Mouse (Mus musculus): ENCODE results near the gene Ctc1. TPM values are rescaled to one million over a fixed set of nuclear protein-coding genes. Genes with fewer than 3 reads are reported as not detected.
"Not testable (repeated sequence)": the region's sequence is repeated elsewhere in the genome, so short reads cannot be mapped to it uniquely, and the experiment has no call there.

Ctc1 gene
- polyA plus RNA-seq, 3 experiments from 2014 or later = 9.7 to 16.4 (median 9.8) TPM

GRCm38 (mm10) chr11:69008182-69009121 is 7.3 kb upstream of the Ctc1 start, which contains the start of gene Pfas:
Gene Pfas, minus strand, starts transcription at chr11:69008460.
- ATAC-seq = peak; percentile 72

GRCm38 (mm10) chr11:69009508-69009907 is 6.2 kb upstream of the Ctc1 start:
- no peak for ATAC-seq

GRCm38 (mm10) chr11:69010400-69011323 is 5.0 kb upstream of the Ctc1 start:
- ATAC-seq = no peak

GRCm38 (mm10) chr11:69011445-69011844 is 4.3 kb upstream of the Ctc1 start:
- not testable (repeated sequence) for ATAC-seq

DNA sequence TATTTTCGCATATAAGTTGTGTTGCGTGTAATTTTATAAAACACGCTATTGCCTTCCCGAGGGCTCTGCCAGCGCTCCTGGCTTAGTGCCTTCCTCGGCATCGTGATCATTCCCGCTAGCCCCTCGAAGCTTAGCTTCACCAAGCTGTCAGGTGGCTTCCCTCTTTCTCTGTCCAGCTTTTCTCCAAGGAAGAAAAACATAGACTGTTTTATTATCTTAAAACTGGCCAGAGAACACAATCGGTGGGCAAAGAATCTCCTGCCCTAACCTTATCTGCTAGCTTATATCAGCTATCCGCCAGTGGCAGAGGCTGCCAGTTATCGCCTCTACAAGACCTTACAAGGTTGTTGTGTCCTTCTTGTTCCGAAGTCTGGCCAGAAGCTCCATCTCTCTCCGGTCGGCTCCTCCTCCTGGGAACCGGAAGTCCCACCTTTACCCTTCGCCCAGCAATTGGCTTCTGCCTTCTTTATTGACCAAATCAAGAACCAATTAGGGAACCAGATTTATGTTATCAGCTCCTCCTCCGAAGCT is 3.6 kb upstream of the Ctc1 start:
- ATAC-seq = peak; percentile 69

DNA sequence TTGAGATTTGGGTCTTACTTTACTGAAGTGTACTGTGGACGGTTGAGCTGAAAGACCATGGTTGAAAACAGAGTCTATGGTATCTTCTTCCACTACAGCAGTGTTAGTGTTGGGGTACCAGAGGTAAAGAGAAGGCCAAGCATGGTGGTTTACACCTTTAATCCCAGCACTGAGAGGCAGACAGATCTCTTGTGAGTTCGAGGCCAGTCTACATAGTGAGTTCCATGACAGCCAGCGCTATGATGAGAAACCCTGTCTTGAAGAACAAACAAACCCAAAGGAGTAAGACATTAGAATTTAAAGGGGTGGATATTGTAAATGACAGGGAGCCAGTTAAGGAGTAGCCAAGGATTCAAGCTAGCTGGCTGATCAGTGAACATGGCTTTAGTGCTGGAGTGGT is 1.0 kb downstream of the Ctc1 start:
- no peak for ATAC-seq

DNA sequence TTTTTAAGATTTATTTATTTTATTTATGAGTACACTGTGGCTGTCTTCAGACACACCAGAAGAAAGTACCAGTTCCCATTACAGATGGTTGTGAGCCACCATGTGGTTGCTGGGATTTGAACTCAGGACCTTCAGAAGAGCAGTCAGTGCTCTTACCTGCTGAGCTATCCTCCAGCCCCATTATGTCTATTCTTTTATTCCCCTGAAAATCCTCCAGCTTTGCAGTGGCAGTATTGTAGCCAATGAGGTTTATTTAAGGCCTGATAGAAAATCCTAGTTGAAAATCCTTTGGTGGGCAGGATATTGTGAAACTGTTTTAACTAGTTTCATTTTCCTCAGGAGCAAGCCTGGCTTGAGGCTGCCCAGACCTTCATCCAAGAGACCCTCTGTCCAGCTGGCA is 5.0 kb downstream of the Ctc1 start:
- ATAC-seq = no peak

GRCm38 (mm10) chr11:69026562-69026961 is 10.9 kb downstream of the Ctc1 start:
- ATAC-seq = no peak

DNA sequence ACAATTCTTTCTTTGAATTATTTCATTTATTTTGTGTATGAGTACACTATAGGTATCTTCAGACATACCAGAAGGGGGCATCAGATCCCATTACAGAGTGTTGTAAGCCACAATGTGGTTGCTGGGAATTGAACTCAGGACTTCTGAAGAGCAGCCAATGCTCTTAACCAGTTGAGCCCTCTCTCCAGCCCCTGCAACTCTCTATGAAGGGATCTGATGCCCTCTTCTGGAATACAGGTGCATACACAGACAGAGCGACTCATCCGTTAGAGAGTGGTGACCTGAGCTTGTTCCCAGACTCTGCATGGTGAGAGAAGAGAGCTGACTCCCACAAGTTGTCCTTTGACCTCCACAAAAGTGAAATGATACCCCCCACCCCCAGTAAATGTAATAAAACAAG is 13.1 kb downstream of the Ctc1 start:
- no peak for ATAC-seq

DNA sequence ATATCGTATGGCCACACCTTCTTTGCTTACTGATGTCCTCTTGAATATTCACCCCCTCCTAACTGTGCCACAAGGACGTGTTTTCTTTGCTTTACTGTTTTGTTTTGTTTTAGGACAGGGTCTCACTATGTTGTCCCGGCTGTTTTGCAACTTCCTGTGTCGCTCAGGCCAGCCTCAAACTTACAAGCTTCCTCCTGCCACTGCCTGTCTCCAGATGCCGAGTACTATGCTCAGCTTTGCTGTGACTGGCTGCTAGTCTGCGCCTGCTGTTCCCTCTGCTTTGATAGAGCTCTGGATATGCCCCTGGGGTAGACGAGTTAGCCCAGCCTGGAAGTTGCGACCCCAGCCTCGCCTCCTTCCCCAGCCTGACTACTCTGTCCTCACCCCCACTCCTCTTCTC is 17.8 kb downstream of the Ctc1 start:
- ATAC-seq = no peak

DNA sequence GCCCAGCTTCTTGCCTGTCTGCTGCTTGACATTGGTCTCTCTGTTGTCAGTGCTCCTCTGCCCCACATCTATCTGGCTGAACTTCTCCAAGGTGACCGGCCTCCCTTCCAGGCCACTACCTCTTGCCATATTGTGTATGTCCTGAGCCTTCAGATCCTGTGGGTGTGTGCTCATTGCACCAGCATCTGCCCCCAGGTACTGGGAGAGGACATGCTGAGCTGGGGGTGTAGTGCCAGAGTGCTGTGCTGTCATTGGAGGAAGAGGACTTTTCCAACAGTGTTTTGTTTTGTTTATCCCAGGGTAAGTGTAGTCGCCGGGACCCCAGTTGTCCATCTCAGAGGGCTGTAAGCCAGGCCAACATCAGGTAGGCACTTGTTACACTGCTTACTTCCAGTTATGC is 18.9 kb downstream of the Ctc1 start:
- ATAC-seq = no peak

DNA sequence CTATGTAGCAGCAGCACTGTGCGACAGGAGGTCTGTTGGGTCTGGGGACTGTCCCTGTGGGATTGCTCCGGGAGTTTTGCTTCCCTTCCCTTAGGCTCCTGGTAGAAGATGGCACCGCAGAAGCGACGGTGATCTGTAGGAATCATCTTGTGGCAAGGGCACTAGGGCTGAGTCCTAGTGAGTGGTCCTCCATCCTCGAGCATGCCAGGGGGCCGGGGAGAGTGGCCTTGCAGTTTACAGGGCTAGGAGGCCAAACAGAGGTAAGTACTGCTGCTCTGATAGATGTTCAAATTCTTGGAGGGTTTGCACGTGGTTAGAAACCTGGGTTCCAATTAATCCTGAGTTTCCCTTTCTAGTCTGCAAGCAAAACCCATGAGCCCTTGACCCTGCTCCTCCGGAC is 19.7 kb downstream of the Ctc1 start:
- no peak for ATAC-seq

DNA sequence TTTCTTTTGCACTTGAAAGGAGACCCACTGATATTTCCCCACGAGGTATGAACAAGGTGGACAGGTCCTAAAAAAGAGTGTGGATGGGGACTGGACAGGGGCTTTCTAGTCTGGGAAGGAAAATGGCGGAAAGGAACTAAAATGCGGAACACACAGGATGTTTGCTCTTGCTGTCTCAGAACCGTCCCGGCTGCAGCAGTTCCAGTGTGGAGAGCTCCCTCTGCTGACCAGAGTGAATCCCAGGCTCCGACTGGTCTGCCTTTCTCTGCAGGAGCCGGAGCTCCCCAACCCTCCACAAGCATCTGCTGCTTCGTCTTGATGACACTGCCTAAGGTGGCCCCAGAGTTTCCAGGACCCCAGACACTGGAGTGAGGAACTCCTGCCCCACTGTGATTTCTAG is 20.1 kb downstream of the Ctc1 start:
- ATAC-seq = no peak

DNA sequence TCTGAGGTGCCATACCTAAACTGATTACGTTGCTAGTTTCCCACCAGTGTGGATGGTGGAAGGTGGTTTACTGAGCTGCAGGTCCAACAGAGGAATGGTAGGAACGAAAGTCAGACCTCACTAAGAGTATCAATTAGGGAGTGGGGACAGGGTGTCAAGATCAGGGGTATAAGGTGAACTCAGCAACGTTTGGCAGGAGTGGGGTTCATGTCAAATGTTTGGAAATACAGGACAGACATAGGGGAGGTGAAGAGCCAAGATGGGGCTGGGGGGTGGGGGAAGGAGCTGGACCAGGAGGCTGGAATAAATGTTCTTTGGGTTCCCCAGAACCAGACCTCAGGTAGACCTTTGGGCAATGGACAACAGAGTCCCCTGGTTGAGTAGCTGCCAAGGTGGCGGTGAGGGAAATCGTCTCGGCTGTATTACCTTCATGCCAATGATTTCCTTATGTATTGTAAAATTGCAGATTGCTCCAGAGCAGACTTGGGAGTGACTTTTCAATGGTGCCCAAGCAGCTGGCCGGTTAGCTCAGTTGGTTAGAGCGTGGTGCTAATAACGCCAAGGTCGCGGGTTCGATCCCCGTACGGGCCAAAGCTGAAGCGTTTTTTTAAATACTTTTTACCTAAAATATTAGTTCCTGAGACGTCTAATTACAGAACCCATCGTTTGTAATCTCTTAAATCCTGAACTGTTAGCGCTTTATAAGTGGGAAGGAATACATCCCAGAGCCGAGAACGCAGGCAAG is 20.9 kb downstream of the Ctc1 start:
- ATAC-seq = no peak

GRCm38 (mm10) chr11:69037231-69038061 is 21.7 kb downstream of the Ctc1 start:
- no peak for ATAC-seq

DNA sequence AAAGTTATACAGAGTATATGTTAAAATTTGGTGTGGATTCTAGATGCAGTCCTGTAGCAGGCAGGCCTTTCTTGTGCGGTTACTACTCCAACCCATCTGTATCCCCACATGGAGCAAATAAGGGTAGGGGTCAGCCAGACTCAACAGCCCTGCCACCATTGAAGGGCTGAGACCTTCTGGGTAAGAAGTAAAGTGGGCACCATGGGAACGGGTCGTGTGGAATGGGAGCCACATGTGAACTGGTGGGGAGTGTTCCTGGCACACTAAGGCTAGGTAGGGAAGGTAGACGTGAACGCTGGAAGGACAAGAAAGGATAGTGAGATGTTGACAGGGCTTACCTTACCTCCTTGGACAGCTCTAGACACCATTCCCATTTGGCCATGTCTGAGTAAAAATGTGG is 22.5 kb downstream of the Ctc1 start:
- no peak for ATAC-seq

DNA sequence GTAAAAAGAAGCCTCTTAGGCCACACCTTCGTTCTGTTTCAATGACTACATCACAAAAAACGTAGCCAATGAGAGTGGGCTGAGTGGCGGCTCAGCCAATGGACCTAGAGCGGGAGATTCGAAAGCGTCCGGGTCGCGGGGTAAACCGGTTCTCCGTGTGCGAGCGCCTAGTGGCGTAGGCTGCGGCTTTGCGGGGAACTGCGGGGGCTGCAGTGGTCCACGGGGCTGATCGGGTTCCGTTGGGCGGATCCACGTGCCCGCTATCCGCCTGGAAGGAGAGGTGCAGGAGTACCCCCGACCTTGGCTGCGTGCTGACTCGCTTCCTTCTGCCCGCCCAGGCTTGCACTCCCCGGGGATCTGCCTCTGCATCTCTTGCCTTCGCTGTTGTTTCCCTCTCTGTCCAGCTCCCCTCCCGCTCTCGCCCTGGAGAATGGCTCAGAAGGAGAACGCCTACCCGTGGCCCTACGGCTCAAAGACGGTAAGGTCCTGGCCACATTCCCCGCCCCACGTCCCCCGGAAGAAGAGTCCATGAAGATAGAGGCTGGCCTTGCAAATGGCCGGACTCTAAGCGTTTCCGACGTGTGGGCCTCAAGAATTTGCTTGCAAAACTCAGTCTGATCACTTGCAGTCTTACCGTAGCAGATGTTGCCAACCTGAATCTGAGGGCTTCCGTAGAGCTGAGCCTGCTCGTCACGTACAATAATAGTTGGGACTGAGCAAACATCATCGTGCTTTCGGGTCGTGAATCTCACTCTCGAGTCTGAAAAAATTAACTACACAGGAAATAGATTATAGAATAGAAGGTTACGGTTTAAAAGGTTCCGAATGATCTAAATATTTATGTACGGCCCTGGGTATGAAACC is 30.1 kb downstream of the Ctc1 start, which contains the start of gene Aurkb:
Gene Aurkb, plus strand, starts transcription at position 117 of the 864 bp plus-strand sequence.
- ATAC-seq = peak; percentile 80

- ATAC-seq = no peak
These were observed 30.7 kb downstream of the Ctc1 start for GRCm38 (mm10) chr11:69046395-69046774.

- ATAC-seq = no peak
These were observed 31.9 kb downstream of the Ctc1 start for GRCm38 (mm10) chr11:69047592-69047991.

- no peak for ATAC-seq
These were observed 32.4 kb downstream of the Ctc1 start for GRCm38 (mm10) chr11:69048151-69048550.

All from inflammation-experienced regulatory T-cells, adult 6 months (primary cell).